Mouse (Mus musculus): ENCODE data around the gene March7.

March7 gene

DNA sequence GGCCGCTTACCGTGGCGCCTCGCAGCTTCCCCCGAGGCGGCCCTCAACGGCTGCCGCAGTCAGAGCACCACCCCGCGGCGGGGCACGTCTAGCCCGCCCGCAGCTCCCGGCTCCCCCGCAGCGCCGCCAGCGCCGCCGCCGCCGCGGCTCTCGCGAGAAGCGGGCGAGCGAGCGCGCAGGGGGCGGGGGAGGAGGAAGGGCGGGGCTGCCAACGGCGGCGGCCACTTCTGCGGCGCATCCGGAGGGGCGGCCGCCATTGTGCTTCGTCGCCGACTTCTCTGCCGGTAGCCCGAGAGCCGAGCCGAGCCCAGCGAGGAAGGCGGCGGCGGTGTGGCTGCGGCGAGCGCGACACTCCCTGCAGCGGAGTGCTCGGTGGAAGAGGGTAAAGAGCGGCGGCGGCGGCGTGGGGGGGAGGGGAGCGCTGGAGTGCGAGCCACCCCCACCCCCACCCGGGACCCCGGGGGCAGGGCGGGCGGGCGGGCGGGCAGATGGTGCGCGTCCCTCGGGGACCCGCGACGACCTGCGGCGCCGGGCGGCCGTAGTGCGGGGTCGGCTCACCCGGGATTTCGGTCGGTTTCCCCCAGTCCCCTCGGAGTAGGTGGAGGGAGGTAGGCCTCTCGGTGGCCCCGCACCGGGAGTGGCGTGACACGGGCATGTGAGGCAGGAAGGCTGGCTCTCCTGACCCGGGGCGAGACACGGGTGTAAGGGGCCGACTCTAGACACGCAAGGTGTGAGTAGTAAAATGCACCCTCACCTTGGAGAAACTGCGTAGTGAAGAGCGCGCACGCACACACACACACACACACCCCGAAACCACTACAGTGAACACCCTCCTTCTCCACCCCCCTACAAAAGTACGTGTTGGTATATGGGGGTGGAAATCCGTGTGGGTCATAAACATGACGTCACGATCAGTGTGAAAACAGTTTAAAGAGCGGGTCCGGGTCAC lies at the start of gene March7, which contains the start of gene Baz2b:
Gene March7 (plus strand): TSS at position 185 of the 949 bp plus-strand sequence.
Gene Baz2b (minus strand): TSS at position 137 of the 949 bp plus-strand sequence.
- DNase-seq (ENCODE audit: low read depth, low spot score) = peak; percentile 78

DNA sequence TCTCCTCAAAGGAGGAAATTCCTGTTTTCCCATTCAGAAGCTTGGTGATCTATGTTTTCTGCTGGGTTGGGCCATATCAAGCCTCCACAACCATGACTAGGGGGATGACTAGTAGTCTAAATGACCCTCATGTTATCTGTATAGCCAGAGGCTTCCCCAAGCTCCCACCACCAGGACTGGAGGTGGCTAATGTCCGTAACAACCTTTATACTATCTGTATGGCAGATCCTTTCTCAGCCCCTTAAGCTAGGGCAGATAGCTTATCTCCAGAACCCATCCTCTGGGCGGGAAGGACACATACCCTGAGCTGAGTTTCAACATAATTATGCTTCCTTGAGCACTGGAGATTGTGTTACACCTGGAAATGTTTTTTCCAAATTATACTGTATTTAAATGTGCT lies 45.9 kb upstream of the March7 start:
- DNase-seq (ENCODE audit: low read depth, low spot score) = no peak

DNA sequence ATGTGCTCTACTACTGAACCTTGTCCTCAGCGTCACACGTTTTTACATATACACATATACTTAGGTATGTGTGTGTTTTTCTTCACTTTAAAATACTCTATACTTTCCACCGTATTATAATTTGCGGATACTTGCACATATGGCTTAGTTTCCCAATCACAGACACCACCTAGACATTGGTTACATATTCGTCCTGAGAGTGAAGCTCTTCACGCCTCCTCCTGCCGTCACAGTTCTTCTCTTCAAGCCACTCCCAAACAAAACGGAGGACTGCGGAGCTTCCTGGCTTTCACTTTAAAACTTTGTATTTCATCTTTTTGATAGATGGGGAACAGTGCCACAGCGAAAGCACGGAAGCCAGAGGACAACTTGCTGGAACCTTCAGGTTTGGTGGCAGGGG lies 44.0 kb upstream of the March7 start:
- no peak for DNase-seq (ENCODE audit: low read depth, low spot score)

DNA sequence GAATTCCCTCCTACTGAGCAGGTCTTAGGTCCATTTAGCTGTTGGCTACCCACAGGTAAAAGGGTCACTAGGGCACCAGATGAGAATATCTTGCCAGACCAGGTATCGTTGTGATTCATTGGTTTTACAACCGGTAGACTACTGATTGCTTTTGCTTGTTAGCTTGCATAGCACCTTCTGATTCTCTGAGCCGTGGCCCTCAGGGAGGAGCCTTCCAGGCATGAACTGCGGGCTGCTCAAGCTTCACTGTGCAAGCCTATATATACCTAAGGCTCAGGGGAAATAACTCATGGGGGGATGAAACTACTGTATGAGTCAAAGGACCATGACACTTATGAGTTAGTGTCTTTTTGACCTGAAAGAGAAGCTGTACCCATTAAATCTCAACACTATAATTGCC lies 42.8 kb upstream of the March7 start:
- no peak for DNase-seq (ENCODE audit: low read depth, low spot score)

DNA sequence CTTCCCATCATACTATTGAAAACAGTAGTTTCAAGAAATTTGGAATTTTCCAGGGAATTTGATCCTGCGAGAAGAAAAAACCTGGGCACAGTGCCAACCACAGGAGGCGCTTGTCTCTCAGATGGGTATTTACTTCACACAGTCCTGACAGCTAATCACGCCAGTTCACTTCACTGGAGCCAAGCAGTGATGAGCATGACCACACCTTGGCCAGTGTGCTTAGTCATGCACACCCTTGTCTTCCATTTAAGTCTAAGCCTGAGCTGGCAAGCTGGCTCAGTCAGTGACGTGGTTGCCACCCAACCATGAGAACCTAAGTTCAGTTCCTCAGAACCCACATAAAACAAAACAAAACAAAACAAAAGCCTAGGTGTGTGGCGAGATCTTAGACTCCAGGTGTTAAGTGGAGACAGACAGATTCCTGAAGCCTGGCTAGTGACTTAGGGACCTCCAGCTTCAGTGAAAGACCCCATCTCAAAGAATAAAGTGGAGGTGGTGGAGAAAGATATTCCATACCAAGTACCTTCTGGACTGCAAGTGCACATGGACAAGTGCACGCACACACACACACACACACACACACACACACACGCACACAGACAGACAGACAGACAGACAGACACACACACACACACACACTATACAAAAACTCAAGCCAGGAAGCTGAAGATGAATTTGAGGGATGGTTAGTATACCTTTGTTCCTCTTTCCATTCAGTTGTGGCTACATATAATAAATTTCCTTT lies 37.7 kb upstream of the March7 start:
- DNase-seq (ENCODE audit: low read depth, low spot score) = no peak

DNA sequence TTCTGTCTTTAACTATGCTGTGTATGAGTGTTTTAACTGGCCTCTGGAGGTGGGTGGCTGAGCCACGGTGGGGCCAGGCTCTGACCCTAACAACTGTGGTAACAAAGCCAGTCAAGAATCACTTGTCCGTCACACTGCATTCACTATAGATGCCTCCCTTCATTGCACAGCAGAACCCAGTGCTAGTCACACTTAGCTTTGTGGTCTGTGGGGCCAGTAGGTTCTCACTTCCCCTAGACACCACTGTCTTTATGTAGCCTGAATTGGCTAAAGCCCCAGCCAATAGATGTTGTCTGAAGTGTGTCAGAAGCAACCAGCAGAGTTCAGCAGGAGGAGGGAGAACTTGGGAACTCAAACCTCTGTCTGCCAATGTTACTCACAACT lies 37.2 kb upstream of the March7 start:
- no peak for DNase-seq (ENCODE audit: low read depth, low spot score)

DNA sequence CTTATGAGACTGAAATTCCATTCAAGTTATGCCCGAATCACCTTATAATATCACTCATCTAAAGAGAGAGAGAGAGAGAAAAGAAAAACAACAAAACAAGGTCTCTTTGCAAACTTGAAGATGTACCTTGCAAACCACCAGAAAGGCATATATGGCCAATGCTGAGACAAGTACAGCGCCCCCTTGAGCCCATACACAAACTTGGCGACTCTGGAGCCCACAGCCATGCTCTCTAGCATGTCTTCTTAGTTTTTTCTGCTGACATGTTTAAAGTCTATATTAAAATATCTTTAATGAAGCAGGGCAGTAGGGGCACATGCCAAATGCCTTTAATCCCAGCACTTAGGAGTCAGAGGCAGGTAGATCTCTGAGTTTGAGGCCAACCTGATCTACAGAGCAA lies 36.5 kb upstream of the March7 start:
- DNase-seq (ENCODE audit: low read depth, low spot score) = peak; percentile 15

DNA sequence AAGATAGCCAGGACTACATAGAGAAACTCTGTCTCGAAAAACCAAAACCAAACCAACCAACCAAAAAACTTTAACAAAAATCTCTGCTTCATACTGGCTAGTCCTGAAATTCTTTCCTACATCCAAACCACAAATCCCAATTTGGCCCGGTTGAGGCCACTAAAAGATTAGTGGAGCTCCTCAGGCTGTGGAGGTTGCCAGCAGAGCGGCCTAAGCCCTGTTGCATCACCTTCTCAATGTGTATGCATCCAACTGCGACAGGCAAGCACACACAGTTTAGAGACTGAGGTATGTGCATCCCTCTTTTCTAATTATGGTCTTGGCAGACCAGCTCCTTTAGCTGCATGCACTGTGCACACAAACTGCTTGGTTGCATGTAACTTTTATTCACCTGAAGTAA lies 36.1 kb upstream of the March7 start:
- no peak for DNase-seq (ENCODE audit: low read depth, low spot score)

DNA sequence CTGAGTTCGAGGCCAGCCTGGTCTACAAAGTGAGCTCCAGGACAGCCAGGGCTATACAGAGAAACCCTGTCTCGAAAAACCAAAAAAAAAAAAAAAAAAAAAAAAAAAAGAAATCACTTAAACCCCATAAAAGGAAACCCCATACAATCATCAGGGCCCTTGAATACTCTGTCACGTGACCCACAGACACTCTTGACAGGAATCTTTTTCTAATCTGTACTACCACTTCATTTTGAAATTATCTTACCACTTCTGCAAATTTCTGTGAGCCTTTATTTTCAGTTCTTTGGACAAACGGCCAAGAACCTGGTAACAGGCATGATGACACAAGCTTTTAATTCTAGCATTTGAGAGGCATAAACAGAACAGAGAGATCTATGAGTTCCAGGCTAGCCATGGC lies 34.6 kb upstream of the March7 start:
- DNase-seq (ENCODE audit: low read depth, low spot score) = no peak

DNA sequence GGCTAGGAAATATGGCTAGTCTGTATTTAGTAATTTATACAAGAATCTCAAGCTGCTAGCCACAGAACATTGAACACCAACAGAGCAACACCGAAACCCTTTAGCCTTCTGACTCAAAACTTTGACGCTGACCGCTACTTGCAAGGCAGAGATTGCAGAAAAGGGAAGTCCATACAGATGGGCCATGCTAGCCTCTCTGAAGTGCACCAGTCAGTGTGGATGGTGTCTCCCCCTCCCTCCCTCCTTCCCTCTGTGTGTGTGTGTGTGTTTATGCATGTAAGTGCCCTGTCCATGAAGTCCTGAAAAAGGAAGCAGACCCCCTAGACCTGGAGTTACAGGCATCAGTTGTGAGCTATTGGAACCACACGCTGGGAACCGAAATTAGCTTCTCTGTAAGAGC lies 33.6 kb upstream of the March7 start:
- no peak for DNase-seq (ENCODE audit: low read depth, low spot score)

DNA sequence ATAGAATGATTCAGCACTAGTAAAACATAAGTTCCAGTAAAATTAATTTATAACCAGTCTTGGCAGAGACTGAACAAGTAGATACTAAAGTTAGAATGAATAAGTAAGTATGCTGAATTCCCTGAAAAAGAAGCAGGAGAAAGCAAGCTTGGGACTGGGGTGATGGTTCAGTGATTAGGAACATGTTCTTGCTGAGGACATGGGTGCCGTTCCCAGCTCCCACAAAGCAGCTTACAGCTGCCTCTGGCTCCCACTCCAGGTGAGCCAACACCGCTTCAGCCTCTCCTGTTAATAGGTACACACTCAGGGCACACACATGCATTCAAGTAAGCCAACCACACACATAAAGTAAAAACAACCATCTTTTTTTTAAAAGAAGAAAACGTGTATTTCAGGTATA lies 32.2 kb upstream of the March7 start:
- no peak for DNase-seq (ENCODE audit: low read depth, low spot score)

DNA sequence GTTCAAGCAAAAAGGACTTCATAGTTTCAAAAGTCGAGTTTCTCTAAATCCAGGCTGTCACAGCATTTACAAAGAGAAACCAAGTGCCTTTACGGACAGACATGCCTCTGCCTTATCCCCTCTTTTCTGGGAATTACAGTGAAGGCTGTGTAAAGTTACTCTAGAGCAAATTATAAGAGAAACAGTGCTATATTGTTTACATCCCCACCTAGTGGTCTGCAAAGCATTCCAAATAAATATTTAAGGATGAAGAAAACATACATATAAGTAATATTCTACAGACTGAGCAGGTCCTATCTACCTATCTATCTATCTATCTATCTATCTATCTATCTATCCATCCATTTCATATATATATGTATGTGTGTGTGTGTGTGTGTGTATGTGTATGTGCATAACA lies 28.0 kb upstream of the March7 start:
- no peak for DNase-seq (ENCODE audit: low read depth, low spot score)

DNA sequence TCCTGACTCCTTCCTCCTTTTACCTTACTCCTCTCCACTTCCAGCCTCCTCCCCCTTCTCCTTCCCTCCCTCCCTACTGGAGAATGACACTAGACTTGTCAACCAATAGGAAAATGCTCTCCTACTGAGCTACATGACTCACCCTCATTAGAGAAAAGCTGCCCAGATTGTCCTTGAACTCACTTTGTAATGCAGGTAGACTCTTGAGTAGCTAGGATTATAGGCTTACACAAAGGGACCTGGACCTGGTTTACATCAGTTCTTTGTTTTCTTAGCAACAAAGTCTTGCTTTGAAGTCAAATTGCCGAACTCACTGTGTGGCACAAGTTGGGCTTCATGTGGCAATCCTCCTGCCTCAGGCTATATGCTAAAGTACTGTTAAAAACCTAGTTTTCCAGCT lies 12.8 kb upstream of the March7 start:
- DNase-seq (ENCODE audit: low read depth, low spot score) = peak; percentile 98

DNA sequence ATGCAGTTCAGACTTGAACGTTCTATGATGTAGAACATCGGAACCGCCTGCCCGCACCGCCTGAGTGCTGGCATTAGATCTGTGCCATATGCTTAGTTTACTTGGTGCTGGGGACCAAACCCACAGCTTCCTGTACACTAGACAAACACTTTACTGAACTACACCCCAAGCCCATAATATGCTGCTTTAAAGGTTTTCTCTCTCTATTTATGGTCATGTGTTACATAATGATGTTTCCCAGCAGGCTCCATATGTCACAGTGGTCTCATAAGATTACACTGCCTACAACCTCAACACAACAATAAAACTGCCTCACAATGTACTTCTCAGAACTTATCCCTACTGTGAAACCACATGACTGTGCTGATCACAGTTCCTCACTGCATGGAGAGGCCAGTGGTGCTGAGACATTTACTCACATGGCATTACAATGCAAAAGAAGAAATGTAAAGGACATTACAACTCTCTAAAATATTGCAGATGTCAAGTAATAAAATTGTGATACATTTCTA lies 9.6 kb upstream of the March7 start:
- no peak for DNase-seq (ENCODE audit: low read depth, low spot score)

DNA sequence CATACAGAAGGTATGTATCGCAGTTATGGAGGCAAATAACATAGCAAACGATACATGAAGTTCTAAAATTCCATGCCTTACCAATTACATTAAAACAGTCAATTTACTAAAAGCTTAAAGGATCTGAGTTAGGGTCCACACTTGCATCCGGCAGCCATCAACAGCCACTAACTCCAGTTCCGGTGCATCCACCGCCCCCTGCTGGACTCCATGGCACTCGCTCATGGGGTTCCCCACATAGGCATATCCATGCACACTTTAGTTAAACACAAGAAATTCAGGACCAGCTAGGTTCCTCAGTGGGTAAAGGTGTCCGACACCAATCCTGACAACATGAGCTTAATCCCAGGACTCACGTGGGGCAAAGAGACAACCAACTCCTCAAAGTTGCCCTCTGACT lies 9.0 kb upstream of the March7 start:
- DNase-seq (ENCODE audit: low read depth, low spot score) = peak; percentile 76

DNA sequence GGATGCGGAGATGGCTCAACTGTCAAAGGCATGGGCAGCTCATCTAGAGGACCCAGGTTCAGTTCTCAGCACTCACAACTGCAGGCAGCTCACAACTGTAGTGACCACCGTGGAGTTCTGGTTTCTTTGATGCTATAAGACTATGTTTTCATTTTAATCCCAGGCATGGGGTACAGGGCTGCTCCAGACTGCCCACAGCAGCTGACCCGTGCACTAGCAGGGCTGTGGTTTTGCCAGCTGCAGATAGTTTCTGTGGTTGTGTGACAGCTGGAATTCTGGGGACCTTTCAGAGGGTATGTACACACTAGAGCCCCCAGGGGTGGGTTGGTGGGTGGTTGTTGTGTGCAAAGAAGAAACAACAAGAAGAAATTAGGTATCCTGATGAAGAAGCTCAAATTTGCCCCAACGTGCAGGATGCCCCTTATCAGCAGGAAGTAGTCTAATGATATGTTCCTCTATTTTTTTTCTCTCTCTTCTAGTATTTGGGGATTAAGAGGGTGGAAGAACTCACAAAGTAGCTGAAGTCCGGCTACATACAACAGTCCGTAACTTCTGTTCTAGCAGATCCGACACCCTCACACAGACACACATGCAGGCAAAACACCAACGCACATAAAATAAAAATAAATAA lies 6.7 kb upstream of the March7 start:
- DNase-seq (ENCODE audit: low read depth, low spot score) = no peak

DNA sequence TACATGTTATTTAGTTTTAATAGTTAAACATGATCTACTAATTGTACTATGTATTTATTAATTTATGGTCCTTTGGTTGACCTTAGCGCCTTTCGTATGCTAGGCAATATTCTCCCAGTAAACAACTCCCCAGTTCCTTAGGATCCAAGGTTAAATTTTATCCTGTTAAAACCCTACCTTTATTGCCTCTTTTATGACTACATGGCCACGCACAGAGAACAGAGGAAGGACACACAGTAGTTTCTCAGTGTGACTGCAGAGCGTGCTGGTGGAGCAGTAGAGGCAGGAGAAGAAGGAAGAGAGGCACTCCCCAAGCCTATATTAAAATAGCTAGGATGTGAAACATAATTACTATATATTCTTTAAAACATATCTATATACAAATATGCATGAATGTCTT lies 6.0 kb upstream of the March7 start:
- DNase-seq (ENCODE audit: low read depth, low spot score) = no peak

DNA sequence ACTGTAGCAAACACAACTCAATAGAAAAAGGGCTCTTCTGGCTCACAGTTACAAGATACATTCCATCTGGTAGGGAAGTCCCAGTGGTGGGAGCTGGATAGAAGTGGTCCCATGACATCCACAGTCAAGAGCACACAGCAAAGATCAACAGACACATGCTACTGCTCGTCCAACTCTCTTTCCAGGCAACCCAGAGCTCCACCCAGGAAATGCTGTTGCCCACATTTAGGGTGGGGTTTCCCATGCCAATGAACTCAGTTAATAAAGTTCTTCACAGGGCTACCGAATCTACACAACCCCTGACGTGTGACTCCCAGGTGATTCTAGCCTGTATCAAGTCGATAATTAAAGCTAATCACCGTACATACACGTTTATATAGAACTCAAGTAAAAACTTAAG lies 5.5 kb upstream of the March7 start:
- DNase-seq (ENCODE audit: low read depth, low spot score) = no peak

DNA sequence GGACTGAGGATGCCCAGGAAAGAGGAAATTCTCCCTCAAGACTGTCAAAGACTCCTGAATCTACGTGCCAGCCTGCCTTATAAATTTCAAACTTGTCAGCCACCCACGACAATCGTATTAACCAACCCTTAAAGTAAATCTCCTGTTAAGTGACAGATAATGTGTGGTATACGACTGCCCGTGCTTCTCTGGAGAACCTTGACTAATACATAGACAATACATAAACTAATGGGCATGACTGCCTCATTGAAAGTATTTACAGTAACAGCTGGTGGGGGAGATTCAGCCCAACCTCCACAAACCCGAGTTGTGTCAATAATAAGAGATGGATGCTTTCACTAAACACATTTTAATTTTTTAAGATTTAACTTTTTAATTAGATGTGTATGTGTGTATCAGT lies 3.9 kb upstream of the March7 start:
- DNase-seq (ENCODE audit: low read depth, low spot score) = no peak

DNA sequence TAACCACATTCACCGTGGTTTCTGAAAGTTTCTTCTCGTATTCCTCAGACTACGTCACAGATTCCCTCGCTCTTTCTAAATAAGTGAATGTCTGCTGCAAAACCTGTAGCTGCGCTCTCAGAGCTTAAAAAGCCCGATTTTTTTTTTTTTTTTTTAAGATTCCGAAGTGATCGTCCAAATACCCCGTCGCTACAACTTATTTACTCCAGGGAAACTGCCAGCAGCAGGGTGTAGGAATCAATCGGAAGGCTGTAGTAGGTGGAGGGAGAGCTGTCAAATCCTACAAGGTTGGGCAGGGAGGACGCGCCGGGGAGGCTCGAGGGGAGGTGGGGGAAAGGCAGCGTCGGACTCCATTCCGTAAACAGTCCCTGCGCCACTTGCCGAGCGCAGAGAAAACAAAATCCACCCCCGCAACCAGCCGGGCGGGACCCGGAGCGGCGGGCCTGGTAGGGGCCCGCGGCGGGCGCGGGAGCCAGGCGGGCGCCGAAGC lies 520 bp upstream of the March7 start:
- DNase-seq (ENCODE audit: low read depth, low spot score) = peak; percentile 46

DNA sequence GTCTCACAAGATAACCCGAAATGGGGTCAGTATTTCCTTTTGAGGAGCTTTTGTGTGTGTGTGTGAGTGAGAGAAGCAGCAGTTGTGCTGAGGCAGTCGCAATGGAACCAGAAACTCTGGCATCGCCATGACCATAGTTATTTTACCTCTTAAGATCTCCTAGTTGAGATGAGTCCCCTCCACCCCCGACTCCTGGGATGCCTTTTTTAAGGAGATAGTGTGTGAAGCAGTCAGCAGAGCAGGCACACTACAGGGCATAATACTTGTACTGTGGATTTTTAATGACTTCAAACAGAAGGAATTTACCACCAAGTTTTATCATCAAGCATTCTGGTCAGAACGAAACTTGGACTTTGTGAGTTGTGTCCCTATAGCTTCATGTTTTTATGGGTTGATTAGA lies 1.1 kb downstream of the March7 start:
- no peak for DNase-seq (ENCODE audit: low read depth, low spot score)

DNA sequence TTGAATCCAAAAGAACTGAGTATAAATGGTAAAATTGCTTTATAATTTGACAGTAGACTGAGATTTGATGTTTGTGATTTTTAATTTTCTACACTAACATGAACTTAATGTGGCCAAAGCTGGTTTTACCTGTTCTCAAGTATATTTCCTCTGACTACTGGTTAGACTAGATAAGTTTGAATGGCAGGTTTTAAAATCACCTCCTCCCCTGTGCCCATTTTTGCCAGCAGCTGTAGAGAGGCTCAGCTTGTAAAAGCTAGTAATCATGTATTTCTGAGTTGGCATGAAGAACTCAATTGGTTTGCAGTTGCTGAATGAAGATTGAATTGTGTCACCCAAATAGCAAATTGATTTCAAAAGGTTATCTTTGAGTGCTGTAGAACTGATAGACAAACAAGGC lies 2.8 kb downstream of the March7 start:
- no peak for DNase-seq (ENCODE audit: low read depth, low spot score)
